Mouse (Mus musculus) right cerebral cortex, adult 18-20 months (tissue): ENCODE results near the gene Dlg2.
A peak's percentile ranks its signal among the peaks of the same experiment; 100 is the strongest.

Experiments
- DNase-seq: peaks from one replicate; pipeline ENCODE4 v3.0.0; 2022; ENCODE audit warnings: mixed read lengths

The Dlg2 gene

DNA sequence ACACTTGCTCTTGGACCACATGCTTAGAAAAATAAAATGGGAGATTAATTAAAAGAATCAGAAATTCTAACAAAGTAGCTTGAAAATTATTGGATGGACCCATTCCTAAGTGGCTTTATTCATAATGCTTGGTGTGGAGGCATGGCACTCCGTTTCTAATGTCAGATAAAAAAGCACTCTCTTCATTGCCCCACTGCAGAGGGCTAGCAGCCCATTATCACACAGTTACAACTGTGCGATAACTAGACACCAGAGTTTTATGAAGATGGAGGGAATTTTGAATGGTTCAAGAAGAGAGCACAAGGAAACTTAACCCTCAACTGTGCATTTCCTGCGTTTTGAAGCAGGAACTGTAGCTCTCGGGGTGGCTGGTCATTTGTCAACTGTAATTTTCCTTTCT, 1950.8 kb downstream of the Dlg2 start:
- no peak for DNase-seq

DNA sequence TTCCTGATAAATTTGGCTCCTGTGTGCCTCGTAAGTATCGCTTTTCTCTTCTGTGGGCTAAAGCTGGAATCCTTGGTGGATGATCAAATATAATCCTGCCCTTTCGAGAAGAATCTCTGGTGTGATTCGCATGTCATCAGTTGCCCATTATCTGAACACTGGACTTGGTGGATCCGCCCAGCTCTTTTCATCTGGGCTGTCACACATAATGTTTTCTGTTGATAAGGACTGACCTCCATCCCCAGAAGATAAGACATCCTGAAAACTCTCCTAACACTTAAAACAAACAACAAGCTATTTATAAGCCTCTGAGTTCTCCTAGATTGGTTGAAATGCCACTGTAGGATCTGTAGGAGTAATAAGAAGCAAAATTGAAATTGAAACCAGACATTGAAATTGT, 1952.2 kb downstream of the Dlg2 start:
- DNase-seq, result no peak

DNA sequence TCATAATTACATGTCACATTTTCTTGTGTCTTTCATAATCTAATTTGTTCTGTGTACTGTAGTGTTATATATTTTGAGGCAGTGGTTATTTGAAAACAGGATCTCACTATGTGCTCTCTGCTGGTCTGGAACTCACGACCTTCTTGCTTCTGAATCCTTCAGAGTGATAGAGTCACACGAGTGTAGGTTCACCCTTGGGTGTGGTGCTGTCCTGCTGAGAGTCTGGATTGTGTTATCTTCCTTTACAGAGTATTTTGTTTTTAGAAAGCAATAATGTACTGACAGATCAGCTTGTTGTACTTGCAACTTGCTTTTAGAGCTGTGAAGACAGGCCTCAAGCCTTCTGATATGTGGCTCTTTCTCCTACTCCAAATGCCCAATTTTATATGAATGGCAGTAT, 1953.8 kb downstream of the Dlg2 start:
- no peak for DNase-seq

DNA sequence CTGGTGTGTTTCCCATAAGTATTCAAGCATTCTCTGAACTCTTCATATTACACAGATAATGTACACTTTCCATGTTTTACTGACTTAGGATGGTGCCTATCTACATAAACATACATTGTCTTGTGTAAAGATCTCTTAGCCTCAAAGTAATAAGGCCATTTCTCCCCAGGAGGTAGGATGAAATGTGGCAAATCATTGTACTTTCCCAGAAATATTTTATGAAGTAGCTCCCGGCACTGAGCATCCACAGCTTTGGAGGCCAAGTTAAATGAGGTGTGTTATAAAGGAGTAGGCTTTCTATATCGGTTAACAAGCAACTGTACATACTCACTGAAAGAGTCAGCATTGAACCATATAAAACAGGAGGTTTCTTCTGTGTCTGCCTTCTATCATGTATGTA, 1960.7 kb downstream of the Dlg2 start:
- no peak for DNase-seq

DNA sequence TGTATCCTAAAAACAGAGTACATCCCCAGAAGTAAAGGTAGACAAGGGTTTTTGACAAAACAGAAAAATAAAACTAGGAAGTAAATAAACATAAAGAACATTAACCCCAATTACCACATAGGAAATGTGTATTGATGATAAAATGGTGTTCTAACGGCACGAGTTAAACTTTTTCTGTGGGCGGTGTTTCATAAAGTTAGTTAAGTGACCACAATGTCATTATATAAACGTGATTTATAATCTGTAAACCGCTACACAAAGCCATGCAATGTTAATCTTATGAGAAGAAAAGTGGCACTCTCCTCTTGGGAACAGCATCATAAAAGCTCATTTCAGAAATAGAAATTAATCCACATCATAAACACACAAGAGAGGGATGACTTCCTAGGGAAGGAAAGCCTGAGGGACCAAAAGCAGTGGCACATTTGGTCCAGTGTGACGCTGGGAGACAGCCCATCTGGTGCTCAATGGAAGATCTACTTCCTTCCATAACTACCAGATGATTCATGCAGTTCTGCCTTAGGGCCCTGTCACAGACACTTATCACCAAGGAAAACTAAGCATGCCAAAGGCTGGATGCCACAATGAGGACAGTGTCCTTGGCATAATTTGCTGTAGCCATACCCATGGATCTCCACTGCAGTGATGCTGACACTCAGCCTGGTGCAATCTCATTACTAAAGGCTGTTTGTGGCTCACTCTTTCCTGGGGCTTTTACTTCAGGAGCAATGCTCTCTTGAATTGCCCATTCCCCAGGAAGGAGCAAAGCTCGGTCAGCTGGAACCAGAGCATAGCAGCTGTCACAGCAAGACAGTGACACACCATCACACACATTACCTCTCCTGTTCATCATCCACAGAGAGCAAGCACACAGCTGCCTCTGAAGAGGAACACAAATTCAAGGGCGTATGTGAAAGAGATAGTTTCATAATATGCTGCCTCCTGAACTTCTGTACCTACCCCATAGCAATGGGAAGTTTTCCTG, 1963.3 kb downstream of the Dlg2 start:
- DNase-seq, result no peak

DNA sequence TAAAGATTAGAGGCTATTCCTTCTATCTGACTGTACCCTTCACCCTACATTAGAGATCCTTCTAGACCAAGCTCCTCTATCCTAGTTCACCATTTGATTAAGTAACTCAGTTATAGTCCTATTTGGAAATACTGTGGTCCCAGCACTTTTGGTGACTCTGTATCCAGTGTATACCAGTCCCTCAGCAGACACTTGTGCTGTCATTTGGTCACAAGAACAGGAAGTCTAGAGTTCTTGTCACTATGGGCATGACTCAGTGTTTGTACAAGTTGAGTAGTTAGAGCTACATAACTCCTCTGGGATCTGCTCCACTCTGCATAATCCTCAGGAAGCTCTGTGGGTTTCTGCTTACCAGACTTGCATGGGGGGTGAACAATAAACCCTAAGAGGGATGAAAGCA, 1965.1 kb downstream of the Dlg2 start:
- no peak for DNase-seq

DNA sequence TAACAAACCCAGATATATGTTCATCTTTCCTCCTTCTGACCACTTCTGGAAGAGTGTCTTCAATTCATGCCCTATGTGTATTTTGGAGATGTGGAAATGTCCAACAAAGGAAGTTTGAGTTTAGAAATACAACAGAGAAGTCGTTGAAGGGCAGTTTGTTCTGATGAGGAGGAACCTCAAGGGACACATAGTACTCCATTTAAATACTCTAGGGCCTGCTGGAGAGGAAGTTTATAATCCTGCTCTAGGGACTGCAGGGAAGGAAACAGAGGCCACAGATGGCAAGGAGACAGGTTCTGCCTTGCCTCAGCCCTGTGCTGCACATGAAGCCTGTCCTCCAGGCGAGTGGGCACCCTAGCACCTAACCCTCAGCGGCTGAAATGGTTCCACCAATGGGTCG, 1965.6 kb downstream of the Dlg2 start:
- DNase-seq, result no peak

DNA sequence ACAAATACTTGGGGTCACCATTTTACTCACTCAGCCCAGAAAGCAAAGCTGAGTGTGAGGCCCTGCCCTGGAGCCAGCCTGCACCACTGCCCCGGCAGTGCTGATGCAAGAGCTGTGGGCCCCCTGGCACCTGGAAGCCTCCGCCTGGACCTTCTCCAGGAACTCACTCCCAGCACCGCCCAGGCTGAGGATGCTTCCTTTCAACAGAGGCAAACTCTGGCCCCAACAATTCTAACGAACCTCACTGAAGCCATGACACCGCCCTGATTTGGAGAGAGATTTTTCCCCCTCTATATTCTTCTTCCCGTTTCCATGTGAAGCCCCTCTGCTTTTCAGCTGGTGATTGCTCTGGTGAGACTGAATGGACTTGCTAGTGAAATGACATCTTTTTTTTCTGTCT, 1971.5 kb downstream of the Dlg2 start:
- DNase-seq, result no peak

DNA sequence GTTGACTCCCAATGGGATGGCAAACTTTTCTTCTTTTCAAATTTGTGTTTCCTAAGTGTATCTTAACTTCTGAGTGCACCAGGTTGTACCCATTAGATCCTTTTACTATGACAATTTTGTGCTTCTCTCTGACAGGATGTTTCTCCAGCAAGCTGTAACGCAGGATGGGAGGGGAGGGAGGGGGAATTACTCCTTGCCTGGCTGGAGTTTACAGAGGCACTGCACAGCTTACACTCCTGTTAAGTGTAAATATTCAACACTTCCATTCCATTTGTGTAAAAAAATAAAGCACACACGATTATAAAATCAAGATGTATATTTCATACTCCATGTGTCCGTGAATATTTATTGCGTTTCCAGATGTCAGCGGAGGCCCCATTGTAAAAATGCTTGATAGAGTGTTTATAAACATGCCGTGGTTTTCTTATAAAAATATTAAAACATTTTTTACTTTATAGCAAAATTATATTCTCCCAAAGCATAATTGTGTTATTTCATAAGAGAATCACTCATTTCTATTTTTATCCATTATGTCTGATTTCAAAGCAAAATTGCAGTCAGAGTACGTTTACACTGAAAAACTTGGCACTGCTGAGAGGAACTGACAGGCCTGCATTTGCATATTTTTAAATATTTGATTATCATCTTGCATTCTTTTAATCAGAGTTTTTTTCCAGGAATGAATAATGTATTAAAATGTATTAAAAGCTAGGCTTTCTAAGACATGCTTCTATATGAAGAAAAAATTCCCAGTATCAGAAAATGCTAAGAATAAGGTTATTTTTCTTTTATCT, 1972.5 kb downstream of the Dlg2 start:
- no peak for DNase-seq

DNA sequence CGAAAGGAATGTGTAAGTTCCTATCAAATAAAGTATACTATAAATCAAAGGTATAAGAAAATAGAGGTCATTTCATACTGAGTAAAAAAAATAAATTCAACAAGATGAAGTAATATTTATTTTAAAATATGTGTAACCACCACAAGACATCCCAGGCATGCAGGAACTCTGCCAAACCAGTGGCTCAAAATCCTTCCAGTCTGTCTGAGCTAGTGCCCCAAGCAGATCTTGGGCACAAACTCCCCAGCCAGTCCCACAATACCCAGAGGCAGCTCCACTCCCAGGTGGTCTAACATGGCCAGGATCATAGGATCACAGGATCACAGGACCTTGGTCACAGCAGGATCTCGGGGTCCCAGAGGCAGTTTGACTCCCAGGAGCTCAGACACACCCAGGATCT, 1977.7 kb downstream of the Dlg2 start:
- DNase-seq, result no peak

DNA sequence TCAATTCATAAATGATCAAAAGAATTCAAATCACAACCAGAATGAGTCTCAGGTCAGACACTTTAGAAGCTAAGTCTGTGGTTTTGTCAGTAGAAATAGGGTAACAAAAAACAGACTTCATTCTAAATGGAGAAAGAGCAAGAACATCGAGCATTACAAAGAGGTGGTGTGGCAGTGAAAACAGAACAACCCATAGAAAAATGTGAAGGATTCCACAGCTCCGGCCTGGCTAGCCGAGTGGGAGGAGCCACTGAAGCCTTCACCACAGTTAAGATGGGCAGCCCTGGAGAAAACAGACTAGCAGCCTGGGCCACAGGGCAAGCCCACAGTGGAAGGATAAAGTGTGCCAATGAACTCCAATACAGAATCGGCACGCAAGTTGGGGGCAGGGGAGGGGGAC, 1979.5 kb downstream of the Dlg2 start:
- DNase-seq, result no peak

DNA sequence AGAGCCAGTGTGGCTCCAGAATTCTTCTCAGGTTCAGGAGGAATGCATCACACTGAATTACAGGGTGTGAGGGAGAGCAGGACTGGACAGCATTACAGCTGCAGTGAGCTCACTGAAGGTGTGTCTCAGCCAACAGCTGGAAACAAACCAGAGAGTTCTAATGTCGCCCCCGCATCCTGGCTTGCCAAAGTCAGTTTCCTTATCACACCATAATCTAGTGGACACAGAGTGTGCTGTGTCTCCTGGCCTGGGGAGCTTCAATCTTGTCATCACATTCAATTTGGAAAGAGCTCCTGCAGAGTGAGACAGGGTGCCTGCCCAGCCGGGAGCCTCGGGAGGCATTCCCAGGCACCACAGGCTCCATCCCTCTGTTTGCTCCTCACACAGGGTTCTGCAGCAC, 1981.3 kb downstream of the Dlg2 start:
- no peak for DNase-seq

DNA sequence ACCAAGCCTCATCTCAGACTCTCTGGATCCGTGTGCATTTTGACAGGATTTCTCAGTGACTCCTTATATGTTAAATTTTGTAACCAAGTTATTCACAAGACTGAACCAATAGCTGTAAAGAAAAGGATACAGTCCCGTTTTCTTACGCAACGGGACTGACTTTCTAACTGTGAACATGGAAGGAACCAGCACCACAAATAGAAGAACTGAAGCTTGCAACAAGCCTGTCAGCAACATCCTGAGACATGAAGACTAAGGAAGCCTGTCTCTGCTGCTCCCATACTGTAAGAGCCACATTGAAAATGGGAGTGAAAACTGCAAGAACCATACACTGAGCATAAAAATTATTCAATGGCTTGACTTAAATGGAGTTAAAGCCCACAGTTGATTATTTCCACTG, 1981.8 kb downstream of the Dlg2 start:
- DNase-seq, result no peak

DNA sequence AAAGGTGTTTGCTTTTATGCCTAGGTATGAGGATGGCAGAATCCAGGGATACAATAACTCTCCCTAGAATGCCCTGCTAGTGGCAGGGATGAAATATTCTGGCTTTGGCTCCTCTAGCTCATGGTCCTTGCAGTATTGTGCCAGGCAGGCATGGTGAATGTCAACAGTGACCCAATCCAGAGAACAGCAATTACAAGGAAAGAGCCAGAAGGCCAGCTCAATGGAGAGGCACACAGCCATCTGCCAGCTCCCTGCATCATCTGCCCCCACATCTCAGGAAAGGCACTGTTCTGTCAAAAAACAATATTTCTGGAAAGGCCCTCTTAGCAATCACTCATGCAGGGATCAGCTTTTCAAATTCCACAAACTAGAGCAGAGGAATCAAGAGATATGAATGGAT, 1984.1 kb downstream of the Dlg2 start:
- DNase-seq, result peak; percentile 24

DNA sequence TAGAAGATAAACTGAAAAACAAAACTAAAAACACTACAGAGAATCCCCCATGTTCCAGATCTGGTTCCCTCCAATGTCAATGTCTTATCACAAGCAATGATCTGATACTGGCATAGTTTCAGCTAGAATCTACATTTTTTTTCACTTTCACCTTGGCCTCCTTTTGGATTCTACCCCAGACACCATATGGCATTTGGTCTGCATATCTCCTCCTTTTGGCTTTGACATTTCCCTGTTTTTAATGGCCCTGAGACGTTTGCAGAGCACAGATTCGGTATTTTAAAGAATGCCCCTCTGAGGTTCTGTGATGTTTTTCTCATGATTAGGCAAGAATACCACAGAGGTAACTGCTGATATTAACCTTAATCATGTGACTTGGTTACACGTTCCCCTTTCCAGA, 1984.8 kb downstream of the Dlg2 start:
- no peak for DNase-seq

DNA sequence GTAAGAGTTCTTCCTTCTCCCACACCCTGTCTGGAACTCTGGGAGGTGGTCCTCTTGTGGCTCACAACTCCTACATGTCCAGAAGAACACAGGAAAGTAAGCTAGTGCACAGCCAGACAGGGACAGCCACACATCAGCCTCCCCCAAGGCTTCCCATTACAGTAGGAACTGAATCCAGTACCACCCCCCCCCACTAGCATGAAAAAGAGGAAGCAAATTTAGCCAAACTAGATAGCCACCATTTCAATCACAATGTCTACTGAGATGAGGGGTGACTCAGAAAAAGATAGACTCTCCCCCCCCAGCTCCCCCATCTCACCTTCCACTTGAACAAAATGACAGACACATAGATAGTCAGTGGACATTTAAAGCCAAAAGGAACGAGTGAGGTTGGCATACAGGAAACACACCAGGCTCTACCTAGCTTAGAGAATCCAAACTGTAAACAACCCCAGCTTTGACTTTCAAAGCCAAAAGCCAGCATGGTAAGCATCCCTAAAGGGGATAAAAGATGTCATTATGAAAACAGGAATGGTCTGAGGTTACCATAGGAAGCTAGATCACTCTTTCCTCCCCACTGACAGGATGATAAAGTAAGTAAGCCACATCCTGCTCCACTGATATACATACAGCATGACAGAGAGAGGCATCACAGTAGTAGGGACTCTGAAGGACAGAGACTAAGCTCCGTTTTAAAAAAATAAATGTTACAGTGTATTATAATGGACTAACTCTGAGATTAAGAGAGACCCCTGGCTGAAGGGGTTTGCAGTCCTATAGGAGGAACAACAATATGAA, 1986.8 kb downstream of the Dlg2 start:
- no peak for DNase-seq

DNA sequence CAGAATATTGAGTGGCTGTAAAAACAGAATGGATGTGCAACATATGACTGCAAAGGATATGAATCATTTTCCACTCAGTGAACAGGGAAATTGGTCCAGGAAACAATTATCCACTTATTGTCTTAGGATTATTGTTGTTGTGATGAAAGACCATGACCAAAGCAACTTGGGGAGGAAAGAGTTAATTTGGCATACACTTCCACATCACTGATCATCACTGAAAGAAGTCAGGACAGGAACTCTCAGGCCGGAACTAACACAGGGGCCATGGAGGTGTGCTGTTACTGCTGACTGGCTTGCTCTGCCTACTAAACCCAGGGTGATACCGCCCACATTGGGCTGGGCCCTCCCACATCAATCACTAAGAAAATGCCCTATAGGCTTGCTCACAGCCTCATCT, 1987.8 kb downstream of the Dlg2 start:
- DNase-seq, result no peak

DNA sequence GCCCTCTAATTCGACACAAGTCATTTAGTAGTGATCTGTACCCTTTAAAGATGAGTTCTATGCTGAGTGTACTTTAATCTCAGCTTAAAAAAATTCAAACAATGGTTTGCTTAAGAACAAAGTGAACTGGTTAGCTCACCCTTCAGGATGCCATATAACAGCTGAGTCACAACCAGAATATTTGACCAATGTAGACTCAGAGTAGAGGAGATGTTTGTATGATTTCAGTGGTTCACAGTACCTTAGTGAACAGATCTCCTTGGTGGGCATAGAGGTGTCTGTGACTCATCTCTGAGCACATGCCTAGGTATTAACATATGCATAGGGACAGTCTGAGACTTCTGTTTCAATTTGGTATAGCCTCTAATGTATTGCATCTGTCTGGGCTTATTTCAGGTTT, 2002.7 kb downstream of the Dlg2 start:
- DNase-seq, result no peak

DNA sequence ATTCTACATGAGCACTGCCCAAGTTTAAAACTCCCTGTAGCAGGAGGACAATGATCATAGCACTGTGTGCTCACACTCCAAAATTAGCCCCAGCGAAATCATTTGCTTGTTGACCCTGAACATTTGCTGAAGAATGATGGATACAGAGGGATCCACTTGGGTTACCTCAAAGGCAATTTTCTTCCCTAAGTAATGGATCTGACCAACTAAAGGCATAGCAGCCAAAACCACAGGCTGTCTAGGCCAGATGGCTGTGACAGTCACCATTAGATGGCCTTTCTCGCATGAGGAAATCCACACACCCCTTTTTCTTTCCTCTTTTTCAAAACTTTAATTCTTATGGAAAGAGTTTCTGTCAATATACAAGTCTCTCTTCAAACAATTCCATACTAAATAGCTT, 2003.3 kb downstream of the Dlg2 start:
- DNase-seq, result no peak

DNA sequence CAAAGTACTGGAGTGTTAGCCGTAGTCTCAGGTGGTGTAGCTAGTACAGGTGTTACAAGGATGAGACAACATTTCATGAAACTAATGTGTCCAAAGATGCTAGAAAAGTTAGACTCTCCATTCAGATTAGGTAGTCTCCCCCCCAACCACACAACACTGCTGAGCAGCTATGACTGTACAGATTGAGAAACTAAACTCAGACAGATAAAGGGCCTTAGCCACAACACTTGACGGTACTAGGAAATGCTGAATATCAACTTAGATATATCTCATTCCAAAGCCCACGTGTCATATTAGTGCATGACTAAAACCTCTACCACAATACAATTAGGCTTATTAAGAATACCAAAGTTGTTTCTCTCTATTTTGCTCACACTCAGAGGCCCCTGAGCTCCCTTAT, 2006.9 kb downstream of the Dlg2 start:
- DNase-seq, result no peak

DNA sequence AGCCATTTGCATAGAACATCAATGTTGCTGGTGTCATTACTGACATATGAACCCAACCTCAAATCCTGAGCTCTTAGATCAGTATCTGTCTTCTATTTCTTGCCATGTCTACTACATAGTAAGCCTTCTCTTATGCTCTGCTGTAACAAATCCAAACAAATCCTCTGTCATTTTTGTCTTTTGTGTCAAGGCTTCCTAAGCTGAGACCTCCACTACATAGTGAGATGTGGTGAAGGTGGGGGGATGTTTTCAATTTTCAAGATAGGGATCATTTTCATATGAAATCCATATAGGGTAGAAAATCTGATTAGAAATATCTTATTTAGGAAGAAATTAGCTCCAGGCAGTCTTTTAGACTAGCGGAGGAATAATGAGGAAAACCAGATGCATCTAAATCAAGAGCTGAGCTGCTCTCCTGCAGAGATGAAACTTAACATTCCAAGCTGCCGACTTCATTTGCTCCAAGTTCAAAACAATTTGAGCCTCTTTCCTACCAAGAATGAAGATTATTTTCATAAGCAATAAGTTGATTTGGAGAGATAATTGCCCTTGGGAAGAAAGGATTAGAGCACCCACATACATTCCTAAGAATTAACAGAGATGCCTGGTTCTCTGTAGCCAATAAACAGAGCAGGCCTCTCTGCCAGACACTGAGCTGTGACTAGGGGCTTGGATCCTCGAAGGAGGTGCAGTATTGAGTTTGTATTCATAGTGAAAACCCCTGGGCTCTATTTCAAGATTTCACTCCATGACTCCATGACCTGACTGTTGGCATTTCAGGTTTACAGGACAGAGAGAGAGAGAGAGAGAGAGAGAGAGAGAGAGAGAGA, 2009.6 kb downstream of the Dlg2 start:
- no peak for DNase-seq

DNA sequence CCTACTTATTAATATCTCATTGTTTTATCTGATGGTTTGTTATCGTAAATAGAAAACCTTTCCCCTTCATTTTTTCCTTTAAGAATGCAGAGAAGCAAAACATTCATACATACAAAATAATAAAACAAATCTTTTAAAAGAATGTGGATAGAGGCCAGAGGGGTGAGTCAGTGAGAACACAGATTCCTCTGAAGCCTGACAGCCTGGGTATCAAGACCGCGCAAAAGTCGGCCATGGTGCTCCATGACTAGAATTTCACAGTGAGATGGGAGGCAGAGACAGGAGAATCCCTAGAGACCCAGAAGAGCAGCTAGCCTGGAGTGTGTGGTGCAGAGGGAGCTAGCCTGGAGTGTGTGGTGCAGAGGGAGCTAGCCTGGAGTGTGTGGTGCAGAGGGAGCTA, 2010.4 kb downstream of the Dlg2 start:
- no peak for DNase-seq
